Mouse (Mus musculus): ENCODE data around the gene Ap5z1. TPM values are rescaled to one million over a fixed set of nuclear protein-coding genes. Genes with fewer than 3 reads are reported as not detected.

Ap5z1 gene
- polyA plus RNA-seq, 1 experiment, result 26.2 TPM

- TF ChIP-seq CTCF (IDR thresholded peaks at IDR 0.05; ENCODE audit: borderline replicate concordance, extremely low read depth, insufficient read depth, insufficient read length) (no peak), POLR2A (IDR thresholded peaks at IDR 0.05; ENCODE audit: borderline replicate concordance, extremely low read depth, insufficient read depth, insufficient read length, poor library complexity, severe bottlenecking) (no peak)
- no peak for DNase-seq (ENCODE audit: low read depth)
Observed at GRCm38 (mm10) chr5:142477346-142477745, 13.6 kb downstream of the Ap5z1 start.

GRCm38 (mm10) chr5:142477866-142478615 lies 14.3 kb downstream of the Ap5z1 start:
- no peak for TF ChIP-seq POLR2A (IDR thresholded peaks at IDR 0.05; ENCODE audit: borderline replicate concordance, extremely low read depth, insufficient read depth, insufficient read length, poor library complexity, severe bottlenecking)
- no peak for TF ChIP-seq CTCF (IDR thresholded peaks at IDR 0.05; ENCODE audit: borderline replicate concordance, extremely low read depth, insufficient read depth, insufficient read length)
- no peak for DNase-seq (ENCODE audit: low read depth)

- peak; percentile 87 for DNase-seq (ENCODE audit: low read depth)
- TF ChIP-seq CTCF (IDR thresholded peaks at IDR 0.05; ENCODE audit: borderline replicate concordance, extremely low read depth, insufficient read depth, insufficient read length) (peak; percentile 95), POLR2A (IDR thresholded peaks at IDR 0.05; ENCODE audit: borderline replicate concordance, extremely low read depth, insufficient read depth, insufficient read length, poor library complexity, severe bottlenecking) (no peak)
Observed at GRCm38 (mm10) chr5:142478829-142479435, 15.2 kb downstream of the Ap5z1 start.

GRCm38 (mm10) chr5:142482512-142482911 lies 18.8 kb downstream of the Ap5z1 start:
- TF ChIP-seq CTCF (IDR thresholded peaks at IDR 0.05; ENCODE audit: borderline replicate concordance, extremely low read depth, insufficient read depth, insufficient read length) (peak; percentile 38; the same call in 1 of the 2 replicates), POLR2A (IDR thresholded peaks at IDR 0.05; ENCODE audit: borderline replicate concordance, extremely low read depth, insufficient read depth, insufficient read length, poor library complexity, severe bottlenecking) (no peak)
- DNase-seq (ENCODE audit: low read depth), result no peak

- no peak for DNase-seq (ENCODE audit: low read depth)
Observed at GRCm38 (mm10) chr5:142483581-142483980, 19.8 kb downstream of the Ap5z1 start.

GRCm38 (mm10) chr5:142486654-142487053 lies 22.9 kb downstream of the Ap5z1 start:
- DNase-seq (ENCODE audit: low read depth), result no peak
- TF ChIP-seq POLR2A (IDR thresholded peaks at IDR 0.05; ENCODE audit: borderline replicate concordance, extremely low read depth, insufficient read depth, insufficient read length, poor library complexity, severe bottlenecking) (no peak), CTCF (IDR thresholded peaks at IDR 0.05; ENCODE audit: borderline replicate concordance, extremely low read depth, insufficient read depth, insufficient read length) (no peak)

More at GRCm38 (mm10) chr5:142483581-142483980, 19.8 kb downstream of the Ap5z1 start:
- no peak for TF ChIP-seq POLR2A (IDR thresholded peaks at IDR 0.05; ENCODE audit: borderline replicate concordance, extremely low read depth, insufficient read depth, insufficient read length, poor library complexity, severe bottlenecking)
- TF ChIP-seq CTCF (IDR thresholded peaks at IDR 0.05; ENCODE audit: borderline replicate concordance, extremely low read depth, insufficient read depth, insufficient read length), result no peak

GRCm38 (mm10) chr5:142489955-142490707 lies 26.4 kb downstream of the Ap5z1 start:
- TF ChIP-seq CTCF (IDR thresholded peaks at IDR 0.05; ENCODE audit: borderline replicate concordance, extremely low read depth, insufficient read depth, insufficient read length) (no peak), POLR2A (IDR thresholded peaks at IDR 0.05; ENCODE audit: borderline replicate concordance, extremely low read depth, insufficient read depth, insufficient read length, poor library complexity, severe bottlenecking) (no peak)
- no peak for DNase-seq (ENCODE audit: low read depth)

- DNase-seq (ENCODE audit: low read depth), result no peak
- TF ChIP-seq POLR2A (IDR thresholded peaks at IDR 0.05; ENCODE audit: borderline replicate concordance, extremely low read depth, insufficient read depth, insufficient read length, poor library complexity, severe bottlenecking) (no peak), CTCF (IDR thresholded peaks at IDR 0.05; ENCODE audit: borderline replicate concordance, extremely low read depth, insufficient read depth, insufficient read length) (no peak)
Observed at GRCm38 (mm10) chr5:142493307-142493706, 29.6 kb downstream of the Ap5z1 start.

GRCm38 (mm10) chr5:142495321-142496096 lies 31.8 kb downstream of the Ap5z1 start:
- DNase-seq (ENCODE audit: low read depth), result peak; percentile 45

GRCm38 (mm10) chr5:142498964-142499363 lies 35.2 kb downstream of the Ap5z1 start:
- peak; percentile 49 for DNase-seq (ENCODE audit: low read depth)
- no peak for TF ChIP-seq POLR2A (IDR thresholded peaks at IDR 0.05; ENCODE audit: borderline replicate concordance, extremely low read depth, insufficient read depth, insufficient read length, poor library complexity, severe bottlenecking)
- TF ChIP-seq CTCF (IDR thresholded peaks at IDR 0.05; ENCODE audit: borderline replicate concordance, extremely low read depth, insufficient read depth, insufficient read length), result peak; percentile 70

More at GRCm38 (mm10) chr5:142495321-142496096, 31.8 kb downstream of the Ap5z1 start:
- TF ChIP-seq CTCF (IDR thresholded peaks at IDR 0.05; ENCODE audit: borderline replicate concordance, extremely low read depth, insufficient read depth, insufficient read length) (no peak), POLR2A (IDR thresholded peaks at IDR 0.05; ENCODE audit: borderline replicate concordance, extremely low read depth, insufficient read depth, insufficient read length, poor library complexity, severe bottlenecking) (no peak)

Data from brain, embryonic 14.5 days (tissue).